Mouse (Mus musculus) G1E-ER4 (cell line): ENCODE measurements around the gene Poldip2. TPM values are rescaled to one million over a fixed set of nuclear protein-coding genes. Genes with fewer than 3 reads are reported as not detected.

ENCODE experiments used
- GATA1 ChIP-seq: IDR thresholded peaks from one replicate; pipeline ENCODE4 v1.8.0; 2012; ENCODE audit warnings: low read length, inconsistent platforms
- polyA plus RNA-seq: library from polyadenylated mRNA; stranded (reverse); fragments of >175 nt; gene quantifications from 2 replicates; pipeline ENCODE4 v1.2.3, GENCODE M21; 2012

The Poldip2 gene
- polyA plus RNA-seq, result 70.4 and 86.4 TPM in 2 replicates

DNA sequence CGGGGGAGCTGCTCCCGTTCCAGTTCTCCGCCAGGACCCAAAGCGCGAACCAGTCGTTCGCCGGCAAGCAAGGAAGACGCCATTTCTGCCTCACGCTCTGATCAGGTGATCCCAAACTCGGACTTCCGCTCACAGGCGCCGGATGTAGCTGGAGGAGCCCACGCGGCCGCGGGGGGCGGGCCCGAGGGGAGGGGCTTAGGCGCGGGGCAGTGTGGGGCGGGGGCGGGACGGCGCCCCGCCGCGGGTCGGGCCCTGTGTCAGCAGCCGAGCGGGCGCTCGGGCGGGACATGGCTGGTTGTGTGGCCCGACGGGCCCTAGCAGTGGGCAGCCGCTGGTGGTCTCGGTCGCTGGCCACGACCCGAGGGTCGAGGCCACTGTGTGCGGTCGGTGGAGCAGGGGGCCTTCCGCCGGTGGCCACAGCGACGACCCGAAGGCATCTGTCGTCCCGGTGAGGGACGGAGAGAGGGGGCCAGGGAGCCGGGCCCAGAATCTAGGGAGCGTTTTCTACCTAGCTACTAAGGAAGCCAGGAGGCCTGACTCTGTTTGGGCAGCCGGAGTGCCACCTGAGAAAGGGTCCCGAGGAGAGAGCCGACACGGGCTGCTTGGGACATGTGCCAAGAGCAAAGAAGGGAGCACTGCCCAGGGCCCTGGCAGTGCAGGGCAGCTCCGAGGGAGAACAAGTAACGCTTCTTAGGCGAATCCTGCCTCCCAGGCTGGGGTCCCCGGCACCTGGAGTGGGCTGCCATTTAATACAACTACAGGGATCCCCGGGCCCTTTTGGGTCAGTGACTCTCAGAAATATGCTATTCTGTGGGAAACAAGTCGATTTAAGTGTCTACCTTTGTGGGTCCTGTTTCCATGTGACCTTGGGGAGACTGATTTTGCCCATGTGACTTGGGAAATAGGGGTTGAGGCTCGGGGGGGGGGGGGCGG lies at the start of gene Poldip2, which contains the start of gene Tmem199:
TSS of gene Poldip2 (plus strand) at position 169 of the 933 bp plus-strand sequence.
TSS of gene Tmem199 (minus strand) at position 148 of the 933 bp plus-strand sequence.
- no peak for TF ChIP-seq GATA1

DNA sequence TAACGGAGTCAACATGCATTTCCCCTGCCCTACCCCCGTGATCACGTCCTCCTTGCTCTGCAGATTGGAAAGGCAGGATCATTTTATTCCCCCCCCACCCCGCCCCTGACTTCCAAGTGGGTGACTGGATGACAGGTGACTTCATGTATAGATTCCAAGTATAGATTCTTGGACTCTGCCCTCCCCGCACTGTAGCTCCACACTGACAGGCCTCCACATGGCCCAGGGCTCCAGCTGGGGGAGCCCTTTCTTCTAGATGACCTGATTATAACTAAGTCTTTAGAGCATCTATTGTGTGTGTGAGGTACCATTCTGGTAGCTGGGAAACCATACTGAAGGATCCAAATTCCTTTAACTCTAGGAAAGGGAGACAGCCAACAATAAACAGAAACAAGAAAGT lies 49.3 kb upstream of the Poldip2 start:
- no peak for TF ChIP-seq GATA1

DNA sequence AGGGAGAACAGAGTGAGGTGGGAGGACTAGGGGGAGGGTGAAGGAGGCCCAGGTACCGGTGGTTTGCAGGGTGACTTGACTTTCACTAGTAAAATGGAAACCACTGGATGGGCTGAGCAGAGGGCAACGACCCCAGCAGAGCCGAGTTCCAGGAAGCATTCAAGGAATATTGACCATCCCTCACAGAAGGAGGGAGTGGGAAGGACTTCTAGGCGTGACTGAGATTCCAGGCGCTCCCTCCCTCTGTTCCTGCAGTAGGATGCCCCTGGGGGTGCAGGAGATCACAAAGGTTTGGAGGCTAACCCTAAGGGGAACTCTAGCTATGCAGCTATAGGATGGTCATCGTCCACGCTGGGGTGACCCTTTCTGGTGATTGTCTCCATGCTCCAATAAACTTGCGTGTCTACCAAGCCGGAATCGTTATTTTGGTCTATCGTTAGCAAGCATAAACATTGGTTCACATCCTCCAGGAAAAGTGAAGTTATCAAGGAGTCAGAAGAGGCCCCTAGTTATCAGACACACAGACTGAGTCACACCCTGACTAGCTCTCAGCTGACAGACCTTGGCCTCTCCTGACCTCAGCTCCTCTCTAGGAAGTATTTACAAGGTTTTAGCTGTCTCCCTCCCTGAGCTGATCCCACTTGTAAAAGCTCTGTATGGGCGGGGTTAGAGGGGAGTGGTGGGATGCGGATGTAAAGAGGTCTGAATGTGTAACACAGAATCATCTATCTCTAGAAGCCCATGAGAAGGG lies 48.5 kb upstream of the Poldip2 start:
- no peak for TF ChIP-seq GATA1

DNA sequence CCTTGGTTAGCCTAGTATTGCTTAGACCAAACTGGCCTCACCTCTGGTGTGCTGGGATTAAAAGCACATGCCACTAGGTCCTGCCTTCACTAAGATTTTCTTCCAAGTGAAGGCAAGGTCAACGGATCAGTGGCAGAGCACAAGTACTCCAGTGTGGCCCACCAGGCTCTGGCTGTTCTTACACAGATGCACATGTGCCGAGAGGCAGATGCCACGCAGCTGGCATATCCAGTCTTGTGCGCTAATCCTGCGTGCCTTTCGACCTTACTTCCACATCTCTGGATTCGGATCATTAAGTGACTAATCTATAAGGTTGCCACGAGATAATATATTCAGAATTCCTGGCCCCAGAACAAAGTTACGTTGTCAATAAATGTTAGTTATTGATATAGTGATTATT lies 46.9 kb upstream of the Poldip2 start:
- TF ChIP-seq GATA1, result no peak

DNA sequence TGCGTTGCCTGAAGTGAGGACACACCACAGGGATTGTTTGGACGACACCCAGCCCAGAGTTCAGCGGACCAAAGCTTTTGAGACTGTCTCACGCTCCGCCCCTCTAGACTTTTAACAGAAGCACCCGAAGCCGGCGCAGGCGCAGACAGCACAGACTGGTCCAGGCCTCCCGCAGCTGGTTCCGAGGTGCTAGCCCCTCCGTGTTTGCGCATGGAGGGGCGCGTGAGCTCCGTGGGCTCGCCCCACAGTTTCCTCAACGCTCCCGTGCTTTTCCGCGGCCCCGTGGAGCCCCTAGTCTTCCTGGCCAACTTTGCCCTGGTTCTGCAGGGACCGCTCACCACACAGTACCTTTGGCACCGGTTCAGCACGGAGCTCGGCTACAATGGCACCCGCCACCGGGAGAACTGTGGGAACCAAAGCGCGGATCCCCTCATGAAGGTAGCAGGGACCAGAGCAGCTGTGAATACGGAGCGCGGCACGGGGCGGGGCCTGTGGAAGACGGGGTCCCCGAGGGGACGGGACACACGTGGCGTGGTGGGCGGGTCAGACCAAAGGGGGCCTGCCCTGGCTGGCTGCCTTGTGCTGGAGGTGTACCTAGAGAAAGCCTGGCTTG lies 46.3 kb upstream of the Poldip2 start, which contains the start of gene Slc46a1:
TSS of gene Slc46a1 (plus strand) at position 130 of the 613 bp plus-strand sequence.
- TF ChIP-seq GATA1, result no peak

DNA sequence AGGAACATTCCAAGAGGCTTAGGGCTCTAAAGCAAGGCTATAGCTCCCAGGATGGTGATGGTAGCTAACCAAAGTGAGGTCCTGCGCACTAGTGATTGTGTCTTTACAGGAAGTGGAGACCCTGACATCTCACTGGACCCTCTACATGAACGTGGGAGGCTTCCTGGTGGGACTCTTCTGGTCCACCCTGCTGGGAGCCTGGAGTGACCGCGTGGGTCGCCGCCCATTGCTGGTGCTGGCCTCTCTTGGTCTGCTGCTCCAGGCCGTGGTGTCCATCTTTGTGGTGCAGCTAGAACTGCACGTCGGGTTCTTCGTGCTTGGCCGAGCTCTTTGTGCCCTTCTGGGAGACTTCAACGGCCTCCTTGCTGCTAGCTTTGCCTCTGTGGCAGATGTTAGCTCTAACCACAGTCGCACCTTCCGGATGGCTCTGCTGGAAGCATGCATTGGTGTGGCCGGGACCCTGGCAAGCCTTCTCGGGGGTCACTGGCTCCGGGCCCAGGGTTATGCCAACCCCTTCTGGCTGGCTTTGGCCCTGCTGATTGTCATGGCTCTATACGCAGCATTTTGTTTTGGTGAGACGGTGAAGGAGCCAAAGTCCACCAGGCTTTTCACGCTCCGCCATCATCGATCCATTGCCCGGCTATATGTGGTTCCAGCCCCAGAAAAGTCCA lies 45.6 kb upstream of the Poldip2 start:
- no peak for TF ChIP-seq GATA1

DNA sequence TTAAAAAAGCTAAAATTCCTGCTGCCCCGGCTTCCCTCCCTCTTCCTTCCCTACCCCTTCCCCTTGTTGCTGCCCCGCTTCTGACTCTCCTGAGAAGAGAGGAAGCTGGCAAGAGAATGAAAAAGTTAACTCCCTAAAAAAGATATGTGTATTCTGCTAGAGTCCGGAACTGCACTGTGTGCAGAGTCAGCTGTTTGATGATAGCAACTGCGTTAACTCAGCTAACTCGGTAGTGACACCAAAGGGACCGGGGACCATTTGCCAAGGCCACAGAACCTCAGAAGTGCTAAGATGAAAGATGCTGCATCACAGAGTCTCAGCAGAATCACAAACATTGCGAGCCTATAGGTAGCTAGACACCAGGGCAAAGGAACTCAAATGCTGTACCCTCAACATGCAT lies 44.5 kb upstream of the Poldip2 start:
- no peak for TF ChIP-seq GATA1

DNA sequence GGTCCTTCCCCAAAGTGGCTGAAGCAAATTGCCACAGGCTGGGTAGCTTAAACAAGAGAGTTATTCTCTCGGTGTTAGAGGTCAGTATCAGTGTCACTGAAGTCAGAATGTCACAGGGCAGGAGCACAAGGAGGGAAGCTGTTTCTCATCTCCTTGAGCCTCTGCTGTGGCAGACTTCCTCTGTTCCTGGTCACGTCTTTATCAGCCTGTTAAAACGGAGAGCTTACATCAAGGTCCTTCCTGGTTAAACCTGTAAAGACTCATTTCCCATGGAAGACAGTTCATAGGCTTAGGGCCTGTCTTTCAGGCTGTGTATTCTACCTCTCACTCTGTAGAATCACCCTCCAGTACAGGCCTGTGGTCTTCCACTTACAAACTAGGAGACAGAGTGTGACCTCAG lies 44.1 kb upstream of the Poldip2 start:
- no peak for TF ChIP-seq GATA1

DNA sequence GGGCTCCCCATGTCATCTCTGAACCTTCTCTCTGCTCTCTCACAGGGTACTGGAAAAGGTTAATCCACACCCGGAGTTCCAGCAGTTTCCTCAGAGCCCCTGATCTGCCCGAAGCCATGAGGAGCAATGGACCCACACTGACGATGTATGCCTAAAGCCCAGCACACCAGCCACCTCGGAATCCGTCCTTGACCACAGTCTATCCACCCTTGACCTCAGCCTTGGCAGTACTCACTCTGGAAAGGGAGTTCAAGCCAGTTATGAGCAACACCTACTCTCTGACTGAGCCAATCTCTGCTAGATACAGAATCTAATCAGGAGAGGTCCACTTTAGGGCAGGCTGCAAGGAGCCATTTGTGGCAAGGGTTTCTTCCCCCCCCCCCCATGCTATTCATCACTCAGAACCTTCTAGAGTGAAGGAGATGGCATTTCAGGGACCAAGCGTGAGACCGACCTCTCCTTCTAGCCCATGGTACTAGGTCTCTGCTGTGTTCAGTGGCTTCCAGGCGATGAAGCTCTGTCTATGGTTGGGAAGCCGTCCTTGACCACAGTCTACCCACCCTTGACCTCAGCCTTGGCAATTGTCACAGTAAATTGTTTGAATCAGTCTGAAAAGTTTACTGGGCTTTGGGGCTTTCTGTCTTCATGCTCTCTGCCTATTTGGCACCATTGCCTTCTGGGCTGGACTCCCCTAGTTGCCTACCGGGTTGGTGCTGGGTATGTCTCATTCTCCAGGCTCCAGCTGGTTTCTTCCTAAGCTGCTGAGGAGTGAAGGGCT lies 40.5 kb upstream of the Poldip2 start:
- no peak for TF ChIP-seq GATA1

DNA sequence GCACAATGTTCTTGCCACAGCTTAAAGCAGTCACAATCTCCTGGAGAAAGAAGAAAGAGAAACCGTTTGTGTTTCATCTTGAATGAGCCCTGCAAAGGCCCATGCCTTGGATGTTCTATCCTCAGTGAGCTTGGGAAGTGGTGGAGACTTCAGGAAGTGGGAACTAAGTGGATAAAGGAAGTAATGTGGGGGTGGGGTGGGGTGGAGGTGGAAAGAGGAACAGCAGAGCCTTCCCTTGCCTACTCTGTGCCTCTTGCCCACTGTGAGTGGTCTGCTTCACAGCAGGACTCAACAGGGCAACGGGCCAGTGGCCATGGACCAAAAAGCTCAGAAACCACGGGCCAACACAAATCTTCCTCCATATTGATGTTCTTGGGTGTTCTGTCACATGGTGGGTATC lies 36.7 kb upstream of the Poldip2 start:
- TF ChIP-seq GATA1, result no peak

DNA sequence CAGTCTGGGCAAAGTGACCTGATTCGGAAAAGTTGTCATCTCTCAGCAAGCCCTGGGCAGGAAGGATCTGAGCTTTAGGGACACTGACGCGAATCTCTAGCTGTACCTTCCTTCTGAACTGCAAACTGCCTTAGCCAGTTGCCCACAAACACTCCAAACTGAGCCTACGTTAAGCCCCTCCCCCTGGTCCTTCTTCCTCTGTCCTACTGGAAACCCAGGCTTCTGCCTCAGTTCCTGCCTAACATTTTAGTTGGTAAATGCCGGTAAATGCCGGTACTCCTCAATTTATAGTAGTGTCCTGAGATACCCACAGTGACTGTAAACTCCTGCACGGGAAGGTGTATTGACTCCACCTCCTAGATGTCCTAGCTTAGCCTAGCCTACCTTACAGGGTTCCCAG lies 28.4 kb upstream of the Poldip2 start:
- no peak for TF ChIP-seq GATA1

DNA sequence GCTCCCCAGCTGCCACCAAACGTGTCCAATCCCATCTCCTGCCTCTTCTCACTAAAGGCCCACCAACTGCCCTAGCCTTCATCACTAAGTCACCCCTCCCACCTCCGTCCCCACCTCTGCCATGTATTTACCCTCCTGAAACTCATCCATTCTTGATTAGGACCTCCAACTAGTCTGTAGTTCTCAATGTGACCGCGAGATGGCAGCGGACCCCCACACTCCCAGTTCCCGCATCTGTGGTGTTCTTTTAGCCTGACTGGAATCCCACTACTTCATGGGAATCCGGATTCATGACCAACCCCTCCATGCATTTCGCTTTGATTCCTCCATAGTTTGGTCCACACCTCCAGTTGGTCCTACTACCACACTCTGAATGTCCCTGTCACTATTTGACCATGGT lies 23.8 kb upstream of the Poldip2 start:
- no peak for TF ChIP-seq GATA1

DNA sequence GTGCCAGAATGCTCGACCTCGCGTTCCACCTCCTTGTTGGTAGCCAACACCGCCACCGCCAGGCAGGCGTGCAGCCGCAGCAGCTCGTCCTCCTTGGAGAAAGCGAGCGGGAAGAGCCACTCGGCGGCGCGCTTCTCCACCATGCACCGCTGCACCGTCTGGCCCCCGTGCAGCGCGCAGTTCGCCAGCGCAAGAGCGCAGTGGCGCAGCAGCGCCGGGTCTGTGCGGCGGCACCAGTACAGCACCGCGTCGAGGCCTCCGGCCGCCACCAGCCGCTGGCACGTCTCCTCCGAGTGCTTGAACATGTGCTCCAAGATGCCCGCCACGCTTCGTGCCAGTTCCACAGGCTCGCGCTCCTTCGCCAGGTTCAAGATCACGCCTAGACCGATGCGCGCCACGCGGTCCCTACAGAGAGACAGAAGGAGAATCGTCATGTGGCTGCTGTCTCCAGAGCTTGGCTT lies 21.2 kb upstream of the Poldip2 start:
- TF ChIP-seq GATA1, result no peak

DNA sequence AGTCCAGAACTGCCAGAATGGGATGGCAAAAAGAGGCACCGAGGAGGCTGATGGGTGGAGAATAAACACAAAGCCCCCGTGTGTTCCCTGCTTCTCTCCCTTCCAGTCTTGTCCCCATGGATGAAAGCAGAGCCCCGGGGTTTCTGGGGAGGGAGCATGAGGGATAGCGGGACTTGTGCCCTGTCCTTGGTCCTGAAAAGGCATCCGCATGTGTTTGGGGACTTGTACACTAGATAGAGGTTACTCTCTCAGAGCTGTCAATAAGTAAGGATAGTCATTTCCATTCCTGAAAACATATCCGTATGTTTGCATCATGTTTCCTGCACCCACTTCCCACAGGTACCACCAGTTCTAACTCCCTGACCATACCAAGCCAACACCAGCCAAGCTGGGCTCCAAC lies 16.1 kb upstream of the Poldip2 start:
- TF ChIP-seq GATA1, result no peak
